ENCODE assay signal across 21 mouse cellular contexts in genomic region chr1:177718340-177719028, GRCm38 (mm10). TPM values are rescaled to one million over a fixed set of nuclear protein-coding genes. Genes with fewer than 3 reads are reported as not detected.
DNase-seq lines count a peak whose midpoint lies in the region; ATAC-seq and TF ChIP-seq lines count a peak whose summit lies in the region.
"Had no signal": no experiment of that assay in that cellular context is flagged by ENCODE, and none has a peak within 500 bp of the region (broad histone marks: within the 10 kb centered on the region; RNA-seq: fewer than 3 reads in every experiment).

No protein-coding gene starts in this region.

- TF ChIP-seq CTCF in lung, embryonic 14.5 days (IDR thresholded peaks at IDR 0.05; ENCODE audit: low read depth) = no peak
- no peak for TF ChIP-seq CTCF in lung, adult 2 months (IDR thresholded peaks at IDR 0.05; ENCODE audit: insufficient read depth, low read length)

- H3K9ac ChIP-seq in lung, embryonic 14.5 days = no peak overlapping the region
- no peak overlapping the region for H3K9ac ChIP-seq in neural tube, embryonic 14.5 days (replicated peaks; ENCODE audit: low read depth, low read length)
- H3K9ac ChIP-seq: limb, embryonic 12.5 days; liver, embryonic 15.5 days had no signal

- H3K4me2 ChIP-seq in lung, embryonic 14.5 days = no peak overlapping the region
- H3K4me2 ChIP-seq in neural tube, embryonic 14.5 days (ENCODE audit: low read depth, low read length) = no peak overlapping the region
- H3K4me2 ChIP-seq: limb, embryonic 12.5 days; liver, embryonic 15.5 days had no signal

- ATAC-seq in lung, embryonic 14.5 days (ENCODE audit: insufficient read depth) = no peak
- peak; percentile 34; the same call in 1 of the 2 replicates for ATAC-seq in neural tube, embryonic 14.5 days (ENCODE audit: low read depth)
- ATAC-seq: intestine, postnatal 0 days had no signal

- no peak overlapping the region for H3K4me3 ChIP-seq in lung, embryonic 14.5 days (ENCODE audit: low read depth, low read length)
- H3K4me3 ChIP-seq in lung, adult 2 months (replicated peaks; ENCODE audit: extremely low read depth, low read depth, low read length) = no peak overlapping the region
- H3K4me3 ChIP-seq in hindbrain, embryonic 10.5 days = no peak overlapping the region
- H3K4me3 ChIP-seq in neural tube, embryonic 14.5 days (ENCODE audit: low read depth, low read length) = no peak overlapping the region
- H3K4me3 ChIP-seq: limb, embryonic 12.5 days; liver, embryonic 15.5 days had no signal

- H3K4me1 ChIP-seq in lung, embryonic 14.5 days (ENCODE audit: insufficient read depth) = no peaks in the 10 kb centered on the region
- H3K4me1 ChIP-seq in lung, adult 2 months (ENCODE audit: control insufficient read depth, insufficient read depth, low read length) = no peaks in the 10 kb centered on the region; the same call in 1 of the 2 replicates
- H3K4me1 ChIP-seq in hindbrain, embryonic 10.5 days (replicated peaks) = peaks cover 7% of the 10 kb centered on the region
- H3K4me1 ChIP-seq in neural tube, embryonic 14.5 days (ENCODE audit: control insufficient read depth, insufficient read depth, low read length) = no peaks in the 10 kb centered on the region
- H3K4me1 ChIP-seq: limb, embryonic 12.5 days had no signal

- WGBS in lung, embryonic 14.5 days = 65% methylated on average over 11 of the region's 11 CpGs
- 65% methylated on average over 11 of the region's 11 CpGs for WGBS in lung, adult 2 months
- WGBS in hindbrain, embryonic 10.5 days = 61% methylated on average over 11 of the region's 11 CpGs
- WGBS in neural tube, embryonic 14.5 days = 18% methylated on average over 11 of the region's 11 CpGs

- no peak for TF ChIP-seq POLR2A in lung, adult 2 months (IDR thresholded peaks at IDR 0.05; ENCODE audit: borderline replicate concordance, extremely low read depth, low read depth, low read length)

- H3K27ac ChIP-seq in lung, embryonic 14.5 days (ENCODE audit: low read depth) = no peak overlapping the region
- peak overlapping the region; percentile 60; the same call in 1 of the 2 replicates for H3K27ac ChIP-seq in hindbrain, embryonic 10.5 days
- no peak overlapping the region for H3K27ac ChIP-seq in neural tube, embryonic 14.5 days (ENCODE audit: low read depth, low read length)
- H3K27ac ChIP-seq: limb, embryonic 12.5 days; liver, embryonic 15.5 days had no signal

- peak; percentile 13 for DNase-seq in lung, embryonic 14.5 days
- DNase-seq in lung, adult 2 months = no peak
- peak; percentile 32 for DNase-seq in ZHBTc4 (ENCODE audit: low read depth, low spot score)
- no peak for DNase-seq in hindbrain, embryonic 10.5 days (ENCODE audit: low spot score)
- no peak for DNase-seq in heart, adult 8-10 months (ENCODE audit: low spot score)
- DNase-seq in embryo, embryonic 10.5 days (ENCODE audit: low spot score) = no peak
- DNase-seq in left cerebral cortex, adult 9 months (ENCODE audit: low spot score in 2 of 2) = no peak
- DNase-seq: cerebellum, adult 11 months; heart, adult 11 months; kidney, postnatal 36 days; layer of hippocampus, postnatal 36 days; lung, postnatal 4 days; thymus, postnatal 36 days had no signal

- H3K36me3 ChIP-seq in lung, embryonic 14.5 days (ENCODE audit: insufficient read depth) = no peaks in the 10 kb centered on the region
- H3K36me3 ChIP-seq in hindbrain, embryonic 10.5 days = no peaks in the 10 kb centered on the region
- no peaks in the 10 kb centered on the region for H3K36me3 ChIP-seq in neural tube, embryonic 14.5 days (ENCODE audit: control insufficient read depth, insufficient read depth, low read length)
- H3K36me3 ChIP-seq: G1E; limb, embryonic 12.5 days; liver, embryonic 15.5 days had no signal

- no peaks in the 10 kb centered on the region for H3K9me3 ChIP-seq in lung, embryonic 14.5 days (ENCODE audit: low read depth, low read length)
- no peaks in the 10 kb centered on the region for H3K9me3 ChIP-seq in hindbrain, embryonic 10.5 days
- H3K9me3 ChIP-seq in neural tube, embryonic 14.5 days (ENCODE audit: control insufficient read depth, low read length) = no peaks in the 10 kb centered on the region
- H3K9me3 ChIP-seq: G1E; limb, embryonic 12.5 days; liver, embryonic 15.5 days had no signal

- no peaks in the 10 kb centered on the region for H3K27me3 ChIP-seq in lung, embryonic 14.5 days (ENCODE audit: insufficient read depth, low read length)
- H3K27me3 ChIP-seq in hindbrain, embryonic 10.5 days (ENCODE audit: insufficient read depth, poor library complexity, severe bottlenecking) = no peaks in the 10 kb centered on the region
- H3K27me3 ChIP-seq in neural tube, embryonic 14.5 days (ENCODE audit: control insufficient read depth, insufficient read depth, low read length) = no peaks in the 10 kb centered on the region
- H3K27me3 ChIP-seq: limb, embryonic 12.5 days; liver, embryonic 15.5 days had no signal

RNA-seq across cellular contexts. Expression of gene 1700016C15Rik, which starts 11.1 kb away (rescaled TPM):
- not detected in 2 replicates for polyA plus RNA-seq in lung, embryonic 14.5 days (2014; fragmentation: Nextera tagmentation; extraction: Ambion mirVana)
- 0.22 TPM in 1 of 2 replicates, not detected in the other for polyA plus RNA-seq in lung, adult 2 months (2012; rRNA removed)
- not detected in 2 replicates for polyA plus RNA-seq in hindbrain, embryonic 10.5 days (2016; fragmentation: Nextera tagmentation; extraction: Ambion mirVana)
- not detected in 2 replicates for polyA plus RNA-seq in neural tube, embryonic 14.5 days (2014; fragmentation: Nextera tagmentation; extraction: Ambion mirVana)
- total RNA-seq in heart, adult 8-10 months (2022) = not detected
- total RNA-seq: common myeloid progenitor, adult 5-6 weeks; G1E; layer of hippocampus, postnatal 36 days had no signal
- polyA plus RNA-seq: G1E; heart, postnatal 0 days; limb, embryonic 12.5 days; liver, embryonic 15.5 days; stomach, embryonic 14.5 days had no signal

Comparison
In these comparisons a context has a peak if more than half of its experiments do, and no peak if none do; other contexts are left out.
1. DNase-seq: peak in lung, embryonic 14.5 days (single experiment) and ZHBTc4 (single experiment); none in lung, adult 2 months (single experiment), hindbrain, embryonic 10.5 days (single experiment), heart, adult 8-10 months (single experiment), embryo, embryonic 10.5 days (single experiment) and left cerebral cortex, adult 9 months (0 of 2).